Mouse (Mus musculus): ENCODE data around the gene Gm11563. TPM values are rescaled to one million over a fixed set of nuclear protein-coding genes. Genes with fewer than 3 reads are reported as not detected.
"Not testable (repeated sequence)": the region's sequence is repeated elsewhere in the genome, so short reads cannot be mapped to it uniquely, and the experiment has no call there.

Gm11563 gene
- polyA plus RNA-seq (2015; fragmentation: Nextera tagmentation; extraction: Ambion mirVana) = not detected in 2 replicates

DNA sequence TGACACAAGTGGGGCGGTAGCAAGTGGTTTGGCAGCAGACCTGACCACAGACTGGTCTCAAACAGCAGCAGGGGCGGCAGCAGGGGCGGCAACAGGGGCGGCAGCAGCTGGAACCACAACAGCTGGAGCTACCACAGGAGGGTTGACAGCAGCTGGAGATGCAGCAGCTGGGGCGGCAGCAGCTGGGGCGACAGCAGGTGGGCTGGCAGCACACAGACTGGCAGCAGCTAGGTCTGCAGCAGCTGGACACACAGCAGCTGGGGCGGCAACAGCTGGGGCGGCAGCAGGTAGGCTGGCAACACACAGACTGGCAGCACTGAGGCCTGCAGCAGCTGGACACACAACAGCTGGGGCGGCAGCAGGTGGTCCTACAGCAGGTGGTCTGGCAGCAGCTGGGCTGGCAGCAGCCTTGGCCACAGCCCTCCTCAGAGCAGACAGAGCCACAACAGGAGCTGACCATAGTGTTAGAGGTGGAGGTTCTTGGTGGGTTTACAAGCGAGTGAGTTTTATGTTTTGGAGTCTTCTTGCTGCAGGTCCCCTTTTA is at the start of gene Gm11563:
Gm11563 (minus strand) TSS at position 494 of the 544 bp plus-strand sequence.
- ATAC-seq; H3K9ac ChIP-seq (replicated peaks); H3K4me3 ChIP-seq (ENCODE audit: low read depth, low read length); H3K9me3 ChIP-seq (ENCODE audit: low read length); H3K4me1 ChIP-seq (ENCODE audit: insufficient read depth); H3K27me3 ChIP-seq (ENCODE audit: insufficient read depth, low read length); H3K27ac ChIP-seq (ENCODE audit: low read depth); DNase-seq; H3K4me2 ChIP-seq (ENCODE audit: low read depth, low read length); H3K36me3 ChIP-seq (replicated peaks; ENCODE audit: insufficient read depth, low read length): not testable (repeated sequence)
- 60% methylated on average over 10 of the region's 10 CpGs for WGBS (ENCODE audit: insufficient replicate concordance)

DNA sequence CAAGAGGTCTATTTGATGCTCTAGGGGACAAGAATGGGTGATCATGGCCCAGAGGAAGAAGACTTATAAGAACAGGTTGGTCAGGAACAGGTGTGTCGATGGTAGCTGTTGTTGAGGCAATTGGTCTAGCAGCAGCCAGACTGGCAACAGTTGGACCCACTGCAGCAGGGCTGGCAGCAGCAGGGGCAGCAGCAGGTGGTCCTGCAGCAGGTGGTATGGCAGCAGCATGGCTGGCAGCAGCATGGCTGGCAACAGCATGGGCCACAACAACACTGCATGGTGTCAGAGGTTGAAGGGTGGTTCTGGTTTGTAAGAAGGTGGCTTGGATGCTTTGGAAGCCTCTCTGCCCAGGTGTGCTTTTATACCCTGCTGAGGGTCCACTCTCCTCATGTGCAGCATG is 31.7 kb upstream of the Gm11563 start, which contains the start of gene Gm14190:
Gm14190 (minus strand) TSS at position 278 of the 400 bp plus-strand sequence.
- H3K36me3 ChIP-seq (replicated peaks; ENCODE audit: insufficient read depth, low read length) = no peaks in the 10 kb centered on the region
- H3K4me2 ChIP-seq (ENCODE audit: low read depth, low read length) = no peak within 1 kb of the TSS
- TF ChIP-seq CTCF (IDR thresholded peaks at IDR 0.05; ENCODE audit: low read depth) = no peak
- no peak within 1 kb of the TSS for H3K9ac ChIP-seq (replicated peaks)
- H3K4me1 ChIP-seq (ENCODE audit: insufficient read depth) = no peaks in the 10 kb centered on the region
- ATAC-seq = no peak
- DNase-seq = no peak
- H3K9me3 ChIP-seq (ENCODE audit: low read length) = no peaks in the 10 kb centered on the region
- WGBS (ENCODE audit: insufficient replicate concordance) = 79% methylated on average over 1 of the region's 1 CpGs
- no peak within 1 kb of the TSS for H3K4me3 ChIP-seq (ENCODE audit: low read depth, low read length)
- H3K27ac ChIP-seq (ENCODE audit: low read depth) = no peak within 1 kb of the TSS
- H3K27me3 ChIP-seq (ENCODE audit: insufficient read depth, low read length) = no peaks in the 10 kb centered on the region

DNA sequence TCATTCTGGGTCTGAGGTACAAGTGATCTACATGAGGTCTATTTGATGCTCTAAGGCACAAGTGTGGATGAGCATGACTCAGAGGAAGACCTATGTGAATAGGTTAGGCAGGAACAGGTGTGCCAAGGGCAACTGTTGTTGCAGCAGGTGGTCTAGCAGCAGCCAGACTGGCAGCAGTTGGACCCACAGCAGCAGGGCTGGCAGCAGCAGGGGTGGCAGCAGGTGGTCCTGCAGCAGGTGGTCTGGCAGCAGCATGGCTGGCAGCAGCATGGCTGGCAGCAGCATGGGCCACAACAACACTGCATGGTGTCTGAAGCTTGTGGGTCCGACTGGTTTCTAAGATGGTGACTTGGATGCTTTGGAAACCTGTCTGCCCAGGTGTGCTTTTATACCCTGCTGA is 26.5 kb upstream of the Gm11563 start:
- 59% methylated on average over 1 of the region's 1 CpGs for WGBS (ENCODE audit: insufficient replicate concordance)
- DNase-seq; H3K4me3 ChIP-seq (ENCODE audit: low read depth, low read length); H3K27ac ChIP-seq (ENCODE audit: low read depth); H3K27me3 ChIP-seq (ENCODE audit: insufficient read depth, low read length); H3K9ac ChIP-seq (replicated peaks); H3K4me1 ChIP-seq (ENCODE audit: insufficient read depth); ATAC-seq; H3K9me3 ChIP-seq (ENCODE audit: low read length); H3K36me3 ChIP-seq (replicated peaks; ENCODE audit: insufficient read depth, low read length); H3K4me2 ChIP-seq (ENCODE audit: low read depth, low read length): not testable (repeated sequence)

DNA sequence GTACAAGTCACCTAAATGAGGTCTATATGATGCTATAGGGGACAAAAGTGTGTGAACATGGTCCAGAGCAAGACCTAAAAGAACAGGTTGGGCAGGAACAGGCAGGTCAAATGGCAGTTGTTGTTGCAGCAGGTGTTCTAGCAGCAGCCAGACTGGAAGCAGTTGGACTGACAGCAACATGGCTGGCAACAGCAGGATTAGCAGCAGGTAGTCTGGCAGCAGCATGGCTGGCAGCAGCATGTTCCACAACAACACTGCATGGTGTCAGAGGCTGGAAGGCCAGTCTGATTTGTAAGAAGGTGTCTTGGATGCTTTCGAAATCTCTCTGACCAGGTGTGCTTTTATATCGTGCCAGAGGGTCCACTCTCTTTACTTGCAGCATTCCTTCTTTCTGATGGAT is 24.7 kb upstream of the Gm11563 start:
- Histone ChIP-seq H3K4me3 (ENCODE audit: low read depth, low read length) (no peak overlapping the region), H3K4me1 (ENCODE audit: insufficient read depth) (no peaks in the 10 kb centered on the region), H3K36me3 (replicated peaks; ENCODE audit: insufficient read depth, low read length) (no peaks in the 10 kb centered on the region), H3K27ac (ENCODE audit: low read depth) (no peak overlapping the region), H3K9ac (replicated peaks) (no peak overlapping the region), H3K27me3 (ENCODE audit: insufficient read depth, low read length) (no peaks in the 10 kb centered on the region), H3K4me2 (ENCODE audit: low read depth, low read length) (no peak overlapping the region), H3K9me3 (ENCODE audit: low read length) (no peaks in the 10 kb centered on the region)
- TF ChIP-seq EP300 (IDR thresholded peaks at IDR 0.05; ENCODE audit: low read depth) (no peak), CTCF (IDR thresholded peaks at IDR 0.05; ENCODE audit: low read depth) (no peak)
- 66% methylated on average over 2 of the region's 2 CpGs for WGBS (ENCODE audit: insufficient replicate concordance)
- no peak for ATAC-seq
- DNase-seq = no peak

DNA sequence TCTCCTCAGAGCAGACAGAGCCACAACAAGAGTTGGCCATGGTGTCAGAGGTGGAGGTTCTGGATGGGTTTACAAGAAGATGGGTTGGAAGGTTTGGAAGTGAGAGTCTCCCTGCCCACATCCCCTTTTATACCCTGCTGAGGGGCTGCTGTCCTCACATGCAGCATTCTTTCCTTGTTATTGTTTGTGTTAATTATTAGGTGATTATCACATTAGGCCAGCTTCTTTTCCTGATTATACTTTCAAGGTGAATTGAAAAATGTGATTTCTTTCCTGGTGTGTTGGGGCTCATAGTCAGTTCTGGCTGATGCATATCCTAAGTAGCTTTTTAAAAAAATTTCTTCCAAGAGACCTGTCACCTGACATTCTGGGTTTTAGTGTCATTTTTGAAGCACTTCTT is 7.1 kb upstream of the Gm11563 start, which contains the start of gene Krtap4-6:
Krtap4-6 (minus strand) TSS at position 101 of the 400 bp plus-strand sequence.
- no peaks in the 10 kb centered on the region for H3K9me3 ChIP-seq (ENCODE audit: low read length)
- no peak within 1 kb of the TSS for H3K4me3 ChIP-seq (ENCODE audit: low read depth, low read length)
- H3K27ac ChIP-seq (ENCODE audit: low read depth) = no peak within 1 kb of the TSS
- H3K27me3 ChIP-seq (ENCODE audit: insufficient read depth, low read length) = no peaks in the 10 kb centered on the region
- no peak within 1 kb of the TSS for H3K4me2 ChIP-seq (ENCODE audit: low read depth, low read length)
- no peak for ATAC-seq
- no peak for DNase-seq
- no peaks in the 10 kb centered on the region for H3K4me1 ChIP-seq (ENCODE audit: insufficient read depth)
- no peak within 1 kb of the TSS for H3K9ac ChIP-seq (replicated peaks)
- H3K36me3 ChIP-seq (replicated peaks; ENCODE audit: insufficient read depth, low read length) = no peaks in the 10 kb centered on the region
- no peak for TF ChIP-seq EP300 (IDR thresholded peaks at IDR 0.05; ENCODE audit: low read depth)
- TF ChIP-seq CTCF (IDR thresholded peaks at IDR 0.05; ENCODE audit: low read depth) = no peak

DNA sequence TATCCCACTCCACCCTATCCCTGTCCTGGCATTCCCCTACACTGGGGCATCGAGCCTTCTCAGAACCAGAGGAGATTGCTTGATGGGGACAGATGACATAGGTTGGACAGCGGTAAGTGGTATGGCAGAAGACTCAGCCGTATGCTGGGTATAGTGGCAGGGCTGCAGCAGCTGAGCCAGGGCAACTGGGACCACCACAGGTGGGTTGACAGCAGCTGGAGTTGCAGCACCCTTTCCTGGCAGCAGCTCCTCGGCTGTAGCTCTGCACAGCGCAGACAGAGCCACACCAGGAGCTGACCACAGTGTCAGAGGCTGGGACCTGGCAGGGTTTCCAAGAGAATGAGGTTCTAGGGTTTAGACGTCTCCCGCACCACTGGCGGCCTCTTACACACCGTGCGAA is 4.0 kb upstream of the Gm11563 start:
- TF ChIP-seq CTCF (IDR thresholded peaks at IDR 0.05; ENCODE audit: low read depth) = no peak
- TF ChIP-seq EP300 (IDR thresholded peaks at IDR 0.05; ENCODE audit: low read depth) = no peak
- Histone ChIP-seq H3K9ac (replicated peaks) (no peak overlapping the region), H3K36me3 (replicated peaks; ENCODE audit: insufficient read depth, low read length) (no peaks in the 10 kb centered on the region), H3K4me2 (ENCODE audit: low read depth, low read length) (no peak overlapping the region), H3K27me3 (ENCODE audit: insufficient read depth, low read length) (no peaks in the 10 kb centered on the region), H3K4me3 (ENCODE audit: low read depth, low read length) (no peak overlapping the region), H3K9me3 (ENCODE audit: low read length) (no peaks in the 10 kb centered on the region), H3K27ac (ENCODE audit: low read depth) (no peak overlapping the region), H3K4me1 (ENCODE audit: insufficient read depth) (no peaks in the 10 kb centered on the region)
- 78% methylated on average over 10 of the region's 10 CpGs for WGBS (ENCODE audit: insufficient replicate concordance)
- ATAC-seq = no peak
- DNase-seq = no peak

DNA sequence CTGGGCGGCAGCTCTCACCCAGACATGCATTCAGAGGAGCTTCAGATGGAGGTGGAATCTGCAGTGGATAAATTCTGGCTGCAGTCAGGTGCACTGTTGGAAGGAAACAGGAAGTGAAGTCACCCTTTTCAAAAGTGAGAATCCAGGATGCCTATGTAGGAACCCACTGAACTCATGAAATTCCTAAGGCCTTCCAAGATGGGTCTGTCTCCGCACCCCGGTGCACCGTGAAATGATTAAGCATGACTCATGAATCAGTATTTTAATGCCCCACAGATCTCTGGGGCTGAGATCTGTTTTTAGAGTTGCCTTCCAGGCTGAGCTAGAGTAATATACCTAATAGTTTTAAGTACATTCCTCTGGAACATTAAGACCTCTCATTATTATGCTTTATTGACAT is 496 bp upstream of the Gm11563 start:
- no peak overlapping the region for H3K27ac ChIP-seq (ENCODE audit: low read depth)
- DNase-seq (no peak), ATAC-seq (no peak)
- no peak for TF ChIP-seq CTCF (IDR thresholded peaks at IDR 0.05; ENCODE audit: low read depth)
- no peak overlapping the region for H3K4me2 ChIP-seq (ENCODE audit: low read depth, low read length)
- H3K4me3 ChIP-seq (ENCODE audit: low read depth, low read length) = no peak overlapping the region
- 80% methylated on average over 4 of the region's 4 CpGs for WGBS (ENCODE audit: insufficient replicate concordance)
- H3K9ac ChIP-seq (replicated peaks) = no peak overlapping the region
- H3K4me1 ChIP-seq (ENCODE audit: insufficient read depth) = no peaks in the 10 kb centered on the region
- H3K9me3 ChIP-seq (ENCODE audit: low read length) = no peaks in the 10 kb centered on the region
- H3K27me3 ChIP-seq (ENCODE audit: insufficient read depth, low read length) = no peaks in the 10 kb centered on the region
- no peaks in the 10 kb centered on the region for H3K36me3 ChIP-seq (replicated peaks; ENCODE audit: insufficient read depth, low read length)
